Mouse (Mus musculus) megakaryocyte, adult 5-6 weeks (primary cell): Measurements from ENCODE around the gene Pfkfb2. TPM values are rescaled to one million over a fixed set of nuclear protein-coding genes. Genes with fewer than 3 reads are reported as not detected.

Source experiments
- ATAC-seq: 2 replicates; pipeline ENCODE4 v1.8.0; 2016; ENCODE audit warnings: mild to moderate bottlenecking, inconsistent platforms; ENCODE audit not compliant: poor library complexity, severe bottlenecking
- total RNA-seq, 2 experiments: library from RNA; stranded (forward) in 1 of 2; stranded (reverse) in 1 of 2; fragments of 153-499, 151-499 nt in 1 of 2; fragments of 221-1000, 200-1000 nt in 1 of 2; gene quantifications; 2 replicates each; pipeline versions ENCODE4 v1.2.3 to v1.2.4; 2015 to 2017

Pfkfb2 gene
- total RNA-seq (2015) (2.8 and 4.4 TPM in 2 replicates), total RNA-seq (2017) (7.2 and 8.0 TPM in 2 replicates)

DNA sequence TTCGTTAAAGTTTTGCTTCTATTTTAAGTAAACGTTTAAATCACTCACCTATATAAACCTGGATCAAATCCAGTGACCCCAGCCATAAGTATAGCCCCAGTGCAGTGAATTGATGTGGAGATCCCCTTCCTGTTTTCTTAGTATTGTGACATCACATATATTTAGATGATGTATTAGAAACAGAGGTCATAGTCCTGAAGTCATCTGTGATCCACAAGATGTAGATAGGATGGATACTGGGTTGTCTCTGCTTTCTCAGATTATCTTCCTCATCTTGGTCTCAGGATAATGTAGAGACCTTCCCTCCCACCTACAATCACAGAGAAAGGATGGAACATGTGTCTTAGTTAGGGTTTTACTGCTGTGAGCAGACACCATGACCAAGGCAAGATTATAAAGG is at the start of gene Pfkfb2:
Gene Pfkfb2, minus strand, starts transcription at position 101 of the 400 bp plus-strand sequence.
- no peak for ATAC-seq

DNA sequence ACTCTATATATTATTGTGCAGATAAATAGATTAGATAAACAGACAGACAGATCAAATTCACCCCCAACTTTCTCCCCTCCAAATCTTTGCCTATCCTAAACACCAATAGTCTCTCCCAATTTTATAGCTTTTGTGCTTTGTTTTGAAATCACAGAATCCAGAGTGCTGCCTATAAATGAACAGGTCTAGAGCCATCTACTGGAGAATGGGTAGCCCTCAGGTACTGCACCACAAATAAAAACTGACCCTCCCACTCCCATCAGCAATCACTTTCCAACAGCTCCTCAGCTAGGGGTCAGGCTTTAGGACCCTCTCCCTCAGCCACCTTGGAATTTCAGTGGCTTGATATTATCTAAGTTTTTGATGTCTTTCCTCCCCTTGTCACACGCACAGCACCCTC is 47.6 kb upstream of the Pfkfb2 start:
- no peak for ATAC-seq

DNA sequence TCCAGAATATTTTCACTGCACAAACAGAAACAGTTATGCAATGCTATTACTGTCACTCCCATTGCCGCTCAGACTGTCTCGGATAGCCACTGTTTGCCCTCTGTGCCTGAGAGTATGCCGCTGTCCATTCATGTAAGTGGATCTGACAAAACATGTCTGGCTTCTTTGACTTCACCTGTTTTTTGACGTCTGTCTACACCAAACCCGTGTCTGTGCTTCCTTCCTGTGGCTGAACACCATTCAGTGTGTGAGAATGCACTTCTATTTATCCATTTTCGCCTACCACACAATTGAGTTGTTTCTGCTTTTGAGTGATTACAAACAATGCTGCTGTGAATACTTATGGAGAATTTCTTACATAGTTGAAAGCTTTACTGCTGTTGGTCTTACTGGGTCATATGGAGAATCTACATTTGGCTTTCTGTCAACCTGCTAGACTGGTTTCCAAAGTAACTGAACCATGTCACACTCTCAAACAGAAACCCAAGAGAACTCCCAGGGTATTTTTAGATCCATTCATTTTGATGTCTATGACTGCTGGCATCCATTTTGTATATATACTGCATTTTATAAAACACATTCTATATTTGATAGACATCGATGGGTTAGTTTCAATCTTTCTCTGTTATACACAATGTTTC is 46.8 kb upstream of the Pfkfb2 start:
- ATAC-seq: no peak

DNA sequence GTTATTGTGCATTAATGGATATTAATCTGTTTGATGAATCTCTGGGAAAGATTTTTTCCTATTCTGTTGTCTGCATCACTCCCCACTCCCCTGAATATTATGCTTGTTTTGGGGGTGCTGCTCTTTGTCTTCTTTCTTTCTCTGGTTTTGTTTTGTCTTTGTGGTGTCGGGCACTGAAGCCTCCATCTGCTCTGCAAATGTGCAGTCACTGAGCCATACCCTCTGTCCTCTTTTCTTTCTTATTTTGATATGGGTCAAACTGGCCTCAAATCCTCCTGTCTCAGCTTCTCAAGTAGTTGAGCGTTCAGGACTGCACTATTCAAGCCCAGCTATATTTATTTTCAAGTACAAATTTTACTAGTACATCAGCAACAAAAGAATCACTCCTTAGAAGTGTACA is 46.2 kb upstream of the Pfkfb2 start:
- no peak for ATAC-seq

DNA sequence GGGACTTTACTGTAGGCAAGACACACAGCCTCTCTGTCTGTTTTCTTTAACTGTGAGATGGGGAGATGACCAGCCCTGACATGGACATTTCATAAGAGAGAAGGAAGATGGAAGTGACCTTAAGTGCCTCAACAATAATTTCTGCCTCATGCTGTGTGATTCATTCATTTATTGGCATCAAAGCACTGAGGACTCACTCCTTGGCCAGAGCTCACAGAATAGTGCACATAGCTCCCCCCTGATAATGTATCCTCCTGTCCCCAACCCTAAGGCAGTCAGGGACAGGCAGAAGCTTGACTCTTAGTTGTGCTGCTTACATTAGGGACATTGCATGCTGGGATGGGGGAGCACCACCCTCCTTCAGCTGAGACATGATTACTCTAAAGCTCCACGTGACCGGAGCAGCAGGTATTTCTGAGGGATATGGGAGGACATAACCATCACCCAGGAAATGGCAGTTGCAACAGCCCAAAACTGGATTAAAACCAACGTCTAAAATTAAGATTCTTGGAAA is 42.0 kb upstream of the Pfkfb2 start:
- ATAC-seq: no peak

DNA sequence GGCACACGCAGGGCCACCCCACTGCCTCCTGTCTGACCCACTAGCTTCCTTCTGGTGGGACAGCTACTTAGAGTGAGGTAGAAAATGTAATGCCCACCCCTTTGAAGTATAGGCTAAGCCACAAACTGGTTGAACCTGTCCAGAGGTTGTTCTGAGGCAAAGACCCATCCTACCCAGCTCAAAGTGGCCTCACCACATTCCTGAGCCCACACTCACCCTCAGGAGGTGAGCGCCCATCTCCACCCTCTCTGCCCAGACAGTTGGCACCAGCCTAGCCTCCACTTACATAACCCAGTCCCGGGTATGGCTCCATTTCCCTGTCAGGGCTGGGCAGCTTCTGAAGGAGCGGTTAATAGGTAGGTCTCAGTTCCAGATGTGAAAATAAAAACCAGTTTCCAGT is 41.4 kb upstream of the Pfkfb2 start:
- no peak for ATAC-seq

DNA sequence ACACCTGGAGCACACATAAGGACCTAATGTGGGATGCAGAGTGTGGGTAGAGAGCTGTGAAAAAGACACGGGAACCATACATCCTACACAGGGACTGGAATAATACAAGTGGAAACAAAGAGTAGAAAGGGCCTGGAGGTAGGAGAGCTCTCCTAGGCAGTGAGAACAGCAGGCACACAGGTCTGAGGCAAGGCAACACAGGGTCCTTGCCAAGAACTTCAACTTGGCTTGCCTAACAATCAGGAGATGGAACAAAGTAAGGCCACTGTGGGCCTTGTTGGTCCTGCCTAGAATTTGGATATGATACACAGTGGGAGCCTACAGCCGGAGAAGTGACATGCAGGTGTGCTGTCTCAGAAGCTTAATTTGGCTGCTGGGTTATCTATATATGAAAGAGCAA is 40.9 kb upstream of the Pfkfb2 start:
- ATAC-seq: no peak

DNA sequence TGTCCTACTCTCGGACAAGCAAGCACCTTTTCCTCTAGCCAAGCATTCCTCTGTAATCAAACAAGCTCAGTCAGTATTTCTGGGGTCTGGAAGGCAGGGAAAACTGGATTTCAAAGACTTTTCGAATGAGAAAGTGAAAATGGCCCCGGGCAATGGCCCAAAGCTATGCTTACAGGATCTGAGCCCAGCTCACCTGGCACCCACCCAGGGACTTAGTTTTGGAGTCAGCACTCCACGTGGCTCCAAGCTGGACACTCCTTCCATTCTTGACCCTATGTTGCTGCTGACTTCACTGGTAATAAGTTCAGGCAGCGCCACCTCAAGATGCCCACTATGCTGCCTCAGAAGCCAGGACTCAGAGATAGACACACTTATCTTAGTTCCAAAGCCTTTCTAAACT is 38.0 kb upstream of the Pfkfb2 start:
- ATAC-seq: no peak

DNA sequence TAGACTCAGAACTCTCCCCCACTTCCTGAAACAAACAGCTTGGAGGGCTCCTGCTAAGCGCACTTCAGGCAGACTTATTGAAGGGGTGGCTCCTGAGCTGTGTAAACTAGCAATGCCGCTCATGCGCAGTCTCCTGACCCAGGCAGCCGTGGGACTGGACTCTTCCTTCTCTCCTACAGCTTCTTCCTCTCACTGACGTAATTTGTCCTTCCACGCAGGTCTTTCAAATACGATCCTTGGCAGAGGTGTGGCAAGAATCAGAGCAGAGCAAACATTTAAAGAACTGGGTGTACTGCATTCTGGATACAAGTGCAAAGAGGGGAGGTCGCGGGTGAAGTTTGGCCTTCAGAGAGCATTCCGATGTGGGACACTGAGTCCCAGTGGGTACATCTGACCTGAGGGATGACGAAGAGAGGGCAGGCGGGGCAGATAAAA is 35.0 kb upstream of the Pfkfb2 start:
- ATAC-seq: no peak

DNA sequence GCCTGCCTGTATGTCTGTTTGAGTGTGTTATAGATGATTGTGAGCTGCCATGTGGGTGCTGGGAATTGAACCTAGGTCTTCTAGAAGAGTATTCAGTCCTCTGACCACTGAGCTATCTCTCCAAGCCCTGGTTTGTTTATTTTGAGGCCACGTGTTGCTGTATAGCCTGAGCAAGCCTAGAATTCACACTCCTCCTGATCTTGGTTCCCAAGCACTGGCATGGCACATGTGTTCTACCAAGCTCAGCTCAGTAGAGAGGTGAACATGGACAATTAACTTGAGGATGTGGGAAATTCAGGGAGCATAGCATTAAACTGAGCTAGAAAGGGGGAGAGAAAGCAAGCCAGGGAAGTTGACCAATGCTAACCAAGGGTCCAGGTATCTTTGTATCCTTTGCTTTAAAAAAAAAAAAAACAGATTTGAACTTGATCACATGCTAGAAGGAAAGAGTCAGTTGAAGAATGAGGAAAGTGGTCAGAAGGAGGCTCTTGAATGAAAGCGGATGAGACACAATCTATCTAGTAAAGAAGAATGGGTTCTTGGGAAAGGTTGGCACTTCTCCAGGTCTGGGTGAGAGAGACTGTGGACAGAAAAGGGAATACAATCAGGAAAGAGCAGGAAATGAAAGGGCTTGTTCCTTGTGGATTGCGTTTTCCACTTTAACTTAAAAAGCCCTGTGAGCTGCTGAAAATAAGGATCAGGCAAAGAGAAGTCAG is 33.1 kb upstream of the Pfkfb2 start:
- no peak for ATAC-seq

DNA sequence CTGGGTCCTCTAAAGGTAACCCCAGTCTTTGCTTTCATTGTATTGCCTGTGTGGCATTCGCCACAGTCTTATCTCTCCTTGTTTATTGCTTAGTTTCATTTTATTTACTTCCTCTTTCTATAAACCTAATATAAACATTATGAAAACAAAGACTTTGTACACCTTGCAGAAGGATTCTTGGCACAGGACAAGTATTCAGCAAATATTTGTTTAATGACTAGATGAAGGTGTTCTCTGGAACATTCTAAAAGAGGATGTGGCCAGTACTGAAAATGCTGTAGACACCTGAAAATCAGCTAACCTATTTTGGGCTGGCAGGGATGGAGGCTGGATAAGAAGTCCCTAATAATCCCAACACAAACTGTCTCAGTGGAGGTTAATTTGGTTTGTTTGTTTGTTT is 32.5 kb upstream of the Pfkfb2 start:
- no peak for ATAC-seq

DNA sequence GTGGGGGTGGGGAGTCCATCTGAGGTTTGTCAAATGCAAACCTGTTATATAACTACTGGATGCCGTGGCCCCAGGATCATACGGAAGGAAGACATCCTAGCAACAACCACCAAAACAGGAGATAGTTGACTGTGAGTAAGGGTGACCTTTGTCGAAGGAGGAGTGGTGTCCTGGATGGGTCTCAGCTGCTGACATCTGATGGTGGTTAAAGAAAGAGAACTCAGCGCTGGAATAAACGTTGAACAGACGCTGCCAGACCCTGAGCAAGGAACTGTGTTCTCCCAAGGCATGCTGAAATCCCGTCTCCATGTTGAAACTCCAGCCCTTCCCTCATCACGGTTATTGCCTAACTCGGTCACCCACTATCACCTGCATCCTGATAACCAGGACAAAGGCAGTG is 30.6 kb upstream of the Pfkfb2 start:
- ATAC-seq: no peak

DNA sequence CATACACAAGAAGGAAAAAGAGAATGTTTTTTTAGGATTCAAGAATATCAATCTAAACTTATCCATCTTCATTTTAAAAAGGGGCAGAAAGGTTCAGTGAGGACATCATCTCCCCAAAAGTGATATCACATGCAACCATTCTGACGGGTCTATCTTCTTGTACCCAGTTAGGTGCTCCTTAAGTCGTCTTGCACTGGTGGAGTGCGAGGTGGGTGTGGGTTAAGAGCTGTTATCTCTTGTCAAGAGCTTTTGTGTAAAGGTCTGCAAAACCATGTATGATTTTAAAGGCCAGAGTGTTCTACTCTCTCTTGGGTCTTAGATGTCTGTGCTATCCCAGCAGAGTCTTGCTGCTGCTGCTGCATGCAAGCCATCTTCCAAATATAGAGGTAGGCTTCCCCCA is 17.8 kb upstream of the Pfkfb2 start:
- ATAC-seq: no peak

DNA sequence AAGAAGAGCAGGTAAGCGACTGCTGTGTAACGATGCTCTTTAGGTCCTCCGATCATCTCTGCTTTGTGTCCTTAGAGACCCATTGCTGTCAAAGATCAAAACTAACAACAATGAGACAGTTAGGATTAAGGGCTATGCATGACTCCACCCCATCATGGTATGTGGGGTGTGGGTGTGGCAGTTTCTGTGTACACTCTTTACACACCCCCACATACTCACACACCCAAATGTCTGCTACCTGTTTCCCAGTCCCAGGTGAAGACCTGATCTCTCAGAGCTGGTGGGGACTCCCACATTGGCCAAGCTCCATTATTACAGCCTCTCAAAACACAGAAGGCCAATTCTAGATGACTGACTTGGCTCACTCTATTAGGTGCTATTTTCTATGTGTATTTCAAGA is 16.5 kb upstream of the Pfkfb2 start:
- ATAC-seq: no peak

DNA sequence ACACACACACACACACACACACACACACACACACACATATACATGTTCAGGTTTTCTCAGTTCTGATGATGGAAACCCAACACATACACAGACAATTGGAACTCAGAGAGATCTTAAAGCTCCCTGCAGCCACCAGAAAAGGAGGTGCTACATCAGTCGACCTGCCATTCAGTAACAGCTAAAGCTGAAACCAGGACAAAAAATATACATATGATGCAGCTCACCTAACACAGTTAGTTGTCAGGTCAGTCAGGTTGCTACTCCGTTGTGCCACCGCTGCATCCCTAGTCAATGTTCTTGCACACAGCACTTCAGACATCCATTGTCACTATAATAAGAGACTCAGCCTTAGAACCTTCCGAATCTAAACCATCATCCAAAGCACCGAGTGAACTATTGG is 15.9 kb upstream of the Pfkfb2 start:
- ATAC-seq: no peak

DNA sequence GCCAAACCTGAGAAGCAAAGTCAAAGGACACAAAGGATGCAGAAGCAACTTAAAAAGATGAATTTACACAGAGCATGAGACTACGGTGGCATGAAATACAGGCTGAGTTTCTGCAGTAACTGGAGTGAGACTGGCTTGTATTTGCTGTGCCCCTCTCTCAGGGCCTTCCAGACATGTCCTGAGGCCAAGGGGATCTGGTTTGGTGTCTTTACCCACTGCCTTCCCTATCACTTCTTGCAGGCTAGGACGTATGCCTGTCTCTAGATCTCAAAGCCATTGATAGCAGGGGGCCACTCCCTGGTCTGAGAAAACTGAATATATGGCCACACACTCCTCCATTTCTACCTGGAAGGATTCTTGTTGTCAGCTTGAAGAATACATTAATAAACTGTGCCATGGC is 15.2 kb upstream of the Pfkfb2 start:
- no peak for ATAC-seq

DNA sequence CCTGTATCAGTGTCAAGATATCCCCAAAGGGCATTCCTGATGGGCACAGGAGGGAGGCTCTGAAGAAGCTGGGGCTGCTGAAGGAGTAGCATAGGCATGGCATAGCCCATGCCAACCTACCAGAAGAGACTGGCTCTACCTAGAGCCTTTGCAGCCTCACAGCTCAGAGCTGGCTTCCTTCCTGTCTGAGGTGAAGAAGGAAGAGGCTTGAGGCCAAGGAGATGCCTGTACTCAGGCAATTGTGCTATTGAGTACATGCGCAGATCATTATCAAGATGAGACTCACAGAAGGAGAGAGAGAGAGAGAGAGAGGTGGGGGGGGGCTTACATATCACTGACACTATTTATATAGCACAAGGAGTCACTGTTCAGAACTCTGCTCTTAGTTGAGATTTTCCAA is 14.7 kb upstream of the Pfkfb2 start:
- ATAC-seq: no peak

DNA sequence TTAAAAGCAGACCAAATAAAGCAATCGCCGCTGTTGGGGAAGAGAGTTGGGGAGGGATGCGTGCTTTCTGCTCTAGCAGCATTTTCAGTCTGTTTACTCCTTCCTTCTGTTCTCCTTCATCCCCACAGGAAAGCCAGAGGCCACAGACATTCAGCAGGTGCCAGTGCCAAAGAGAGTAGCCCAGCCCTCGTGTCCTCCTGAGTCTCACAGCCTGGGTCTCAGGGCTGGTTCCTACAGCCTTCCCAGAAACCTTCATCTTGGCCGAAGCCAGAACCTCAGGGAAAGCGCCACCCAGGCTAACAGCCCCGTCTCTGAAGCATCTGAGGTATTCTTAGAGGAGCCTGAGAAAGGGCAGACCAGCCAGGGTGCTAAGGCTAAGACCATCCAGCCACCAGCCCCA is 13.1 kb upstream of the Pfkfb2 start:
- ATAC-seq: no peak

DNA sequence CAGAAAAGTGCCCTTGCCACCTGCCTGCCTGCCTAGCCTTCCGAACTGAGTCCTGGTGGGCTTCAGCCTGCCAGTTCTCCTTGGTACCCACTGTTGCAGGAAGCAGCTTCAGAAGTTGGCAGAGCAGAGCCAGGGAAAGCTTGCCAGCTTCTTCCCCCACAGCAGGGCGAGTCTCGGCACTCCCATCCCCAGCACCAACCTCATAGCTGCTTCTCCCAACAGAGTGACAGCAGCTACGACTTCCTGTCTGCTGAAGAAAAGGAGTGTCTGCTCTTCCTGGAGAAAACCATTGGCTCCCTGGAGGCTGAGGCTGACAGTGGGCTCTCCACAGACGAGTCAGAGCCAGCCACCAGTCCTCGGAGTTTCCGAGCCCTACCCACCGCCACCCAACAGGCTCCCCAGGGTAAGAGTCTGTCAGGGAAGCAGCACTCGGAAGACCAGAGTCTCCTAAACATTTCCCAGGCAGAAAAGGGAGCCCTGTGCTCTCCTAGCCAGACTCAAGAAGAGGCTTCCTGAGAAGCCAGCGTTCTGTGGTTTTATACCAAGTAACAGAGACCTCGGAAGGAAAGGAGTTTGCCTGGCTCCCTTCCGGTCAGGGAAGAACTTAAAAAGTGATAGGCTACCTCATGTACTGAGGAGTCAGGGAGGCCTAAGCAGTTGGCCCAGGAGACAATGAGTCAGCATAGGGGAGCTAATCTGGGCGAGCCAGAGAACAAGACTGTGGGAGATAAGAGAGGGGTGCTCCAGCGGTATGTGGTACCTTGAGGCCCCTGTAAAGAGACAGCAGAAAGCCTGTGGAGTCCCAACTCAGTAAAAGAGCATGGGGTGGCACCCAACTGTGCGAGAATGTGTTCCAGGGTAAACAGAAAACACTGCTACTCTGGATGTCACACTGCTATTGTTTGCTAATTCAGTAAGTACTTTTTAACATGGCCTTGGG is 12.0 kb upstream of the Pfkfb2 start:
- ATAC-seq: peak; percentile 57

DNA sequence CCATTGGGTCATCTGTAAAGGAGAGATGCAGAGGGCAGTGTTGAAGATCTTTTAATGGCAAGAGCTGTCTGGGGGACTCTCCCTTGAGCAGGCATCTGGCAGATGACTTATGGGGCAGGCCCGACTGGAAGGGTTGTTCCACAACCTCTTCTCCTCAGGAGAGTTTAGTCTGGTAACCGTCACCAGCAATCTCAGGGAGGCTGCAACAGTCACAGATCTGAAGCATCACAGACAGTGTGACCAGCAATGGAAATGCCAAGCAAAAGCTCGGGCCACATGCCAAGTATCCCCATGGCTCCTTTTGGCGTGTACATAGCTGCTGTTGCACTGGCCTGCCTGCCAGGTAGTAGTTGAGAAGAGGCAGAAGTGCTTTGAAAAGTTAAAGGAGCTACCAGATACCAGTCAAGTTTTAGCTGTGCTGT is 11.2 kb upstream of the Pfkfb2 start:
- ATAC-seq: no peak

DNA sequence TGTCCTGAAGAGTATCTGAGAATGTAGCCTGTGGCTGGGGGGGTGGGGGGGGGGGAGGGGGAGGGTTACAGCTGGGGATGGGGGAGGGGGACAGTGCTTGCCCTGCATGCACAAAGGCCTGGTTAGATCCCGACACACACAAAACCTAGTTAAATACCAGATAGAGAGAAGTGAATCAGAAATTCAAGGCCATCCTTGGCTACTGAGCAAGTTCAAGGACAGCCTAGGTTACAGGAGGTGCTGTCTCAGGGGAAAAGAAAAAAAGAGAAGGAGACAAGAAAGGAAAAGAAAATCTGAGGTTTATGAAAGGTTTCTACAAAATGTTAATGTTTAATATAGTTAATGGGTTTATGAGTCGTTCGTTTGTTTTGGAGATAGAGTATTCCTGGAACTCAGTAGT is 10.6 kb upstream of the Pfkfb2 start:
- ATAC-seq: no peak
